31 mouse cellular contexts compared by ENCODE assay signal in the genomic region with DNA sequence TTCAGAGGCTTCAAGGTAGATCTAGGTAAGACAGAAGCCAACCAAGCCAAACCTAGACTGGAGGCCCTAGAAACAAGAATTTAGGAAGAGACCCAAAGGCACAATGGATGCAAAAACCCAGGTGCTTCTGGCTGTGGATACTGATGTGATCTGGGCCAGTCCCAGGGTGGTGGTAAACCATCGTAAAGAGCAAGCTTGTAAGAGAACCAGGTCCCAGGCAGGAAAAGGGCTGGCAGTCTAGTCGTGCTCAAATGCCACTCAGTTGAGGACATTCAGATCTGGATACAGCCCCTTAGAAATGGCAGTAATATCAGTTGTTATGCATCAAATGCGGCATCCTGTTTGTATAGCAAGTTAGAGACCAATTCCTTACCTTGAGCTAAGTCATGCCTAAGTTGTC.
"Had no signal": no experiment of that assay in that cellular context is flagged by ENCODE, and none has a peak within 500 bp of the region (broad histone marks: within the 10 kb centered on the region; RNA-seq: fewer than 3 reads in every experiment).

No protein-coding gene starts in this region.

- H3K9me3 ChIP-seq: limb, embryonic 10.5 days; limb, embryonic 12.5 days; limb, embryonic 13.5 days; limb, embryonic 15.5 days; liver, embryonic 13.5 days; liver, embryonic 15.5 days; lung, embryonic 15.5 days; midbrain, embryonic 12.5 days; midbrain, embryonic 13.5 days; midbrain, embryonic 15.5 days; neural tube, embryonic 12.5 days had no signal

- H3K27me3 ChIP-seq: liver, embryonic 12.5 days; liver, embryonic 13.5 days; liver, embryonic 15.5 days; lung, embryonic 15.5 days; megakaryocyte, embryonic 14.5 days; midbrain, embryonic 15.5 days had no signal

- H3K4me1 ChIP-seq: liver, embryonic 12.5 days; liver, embryonic 13.5 days; liver, embryonic 15.5 days; megakaryocyte, embryonic 14.5 days; midbrain, embryonic 12.5 days; neural tube, embryonic 12.5 days had no signal

- ATAC-seq: liver, embryonic 12.5 days; liver, postnatal 0 days; lung, postnatal 0 days; midbrain, embryonic 13.5 days; midbrain, embryonic 15.5 days; midbrain, embryonic 16.5 days had no signal

- H3K9ac ChIP-seq: limb, embryonic 12.5 days; limb, embryonic 13.5 days; limb, embryonic 15.5 days; liver, embryonic 12.5 days; liver, embryonic 13.5 days; liver, embryonic 14.5 days; liver, embryonic 15.5 days; liver, postnatal 0 days; lung, embryonic 14.5 days; lung, embryonic 15.5 days; midbrain, embryonic 12.5 days; midbrain, embryonic 13.5 days; midbrain, embryonic 15.5 days; neural tube, embryonic 12.5 days had no signal

- DNase-seq: left cerebral cortex, postnatal 4 days; liver; liver, embryonic 13.5 days; liver, postnatal 0 days; lung, adult 18-20 months; lung, adult 2 months; lung, embryonic 14.5 days; lung, postnatal 10 days; lung, postnatal 14 days; lung, postnatal 36 days; lung, postnatal 4 days; midbrain, embryonic 14.5 days had no signal

- H3K27ac ChIP-seq: left cerebral cortex, adult 2 months; limb, embryonic 10.5 days; limb, embryonic 12.5 days; limb, embryonic 13.5 days; limb, embryonic 15.5 days; liver, embryonic 12.5 days; liver, embryonic 13.5 days; liver, embryonic 14.5 days; liver, embryonic 15.5 days; lung, embryonic 15.5 days; macrophage; midbrain, embryonic 12.5 days; midbrain, embryonic 13.5 days; midbrain, embryonic 15.5 days; neural tube, embryonic 12.5 days had no signal

- H3K36me3 ChIP-seq: limb, embryonic 10.5 days; limb, embryonic 12.5 days; limb, embryonic 13.5 days; limb, embryonic 15.5 days; liver, embryonic 12.5 days; liver, embryonic 13.5 days; liver, embryonic 15.5 days; lung, embryonic 15.5 days; midbrain, embryonic 12.5 days; midbrain, embryonic 13.5 days; midbrain, embryonic 15.5 days; neural tube, embryonic 12.5 days had no signal

- H3K4me3 ChIP-seq: left cerebral cortex, adult 2 months; limb, embryonic 10.5 days; limb, embryonic 12.5 days; limb, embryonic 13.5 days; limb, embryonic 15.5 days; liver, embryonic 12.5 days; liver, embryonic 13.5 days; liver, embryonic 15.5 days; lung, embryonic 15.5 days; megakaryocyte, embryonic 14.5 days; midbrain, embryonic 12.5 days; midbrain, embryonic 13.5 days; midbrain, embryonic 15.5 days; myocyte; neural tube, embryonic 12.5 days had no signal

- H3K4me2 ChIP-seq: limb, embryonic 12.5 days; limb, embryonic 13.5 days; limb, embryonic 15.5 days; liver, embryonic 11.5 days; liver, embryonic 12.5 days; liver, embryonic 13.5 days; liver, embryonic 15.5 days; lung, embryonic 14.5 days; lung, embryonic 15.5 days; midbrain, embryonic 12.5 days; midbrain, embryonic 13.5 days; midbrain, embryonic 15.5 days; neural tube, embryonic 12.5 days had no signal
